Mouse (Mus musculus): ENCODE data around the gene E2f6. TPM values are rescaled to one million over a fixed set of nuclear protein-coding genes. Genes with fewer than 3 reads are reported as not detected.
A peak's percentile ranks its signal among the peaks of the same experiment; 100 is the strongest.

The E2f6 gene
- polyA plus RNA-seq, 1 experiment from 2014 or later = 42.6 TPM

DNA sequence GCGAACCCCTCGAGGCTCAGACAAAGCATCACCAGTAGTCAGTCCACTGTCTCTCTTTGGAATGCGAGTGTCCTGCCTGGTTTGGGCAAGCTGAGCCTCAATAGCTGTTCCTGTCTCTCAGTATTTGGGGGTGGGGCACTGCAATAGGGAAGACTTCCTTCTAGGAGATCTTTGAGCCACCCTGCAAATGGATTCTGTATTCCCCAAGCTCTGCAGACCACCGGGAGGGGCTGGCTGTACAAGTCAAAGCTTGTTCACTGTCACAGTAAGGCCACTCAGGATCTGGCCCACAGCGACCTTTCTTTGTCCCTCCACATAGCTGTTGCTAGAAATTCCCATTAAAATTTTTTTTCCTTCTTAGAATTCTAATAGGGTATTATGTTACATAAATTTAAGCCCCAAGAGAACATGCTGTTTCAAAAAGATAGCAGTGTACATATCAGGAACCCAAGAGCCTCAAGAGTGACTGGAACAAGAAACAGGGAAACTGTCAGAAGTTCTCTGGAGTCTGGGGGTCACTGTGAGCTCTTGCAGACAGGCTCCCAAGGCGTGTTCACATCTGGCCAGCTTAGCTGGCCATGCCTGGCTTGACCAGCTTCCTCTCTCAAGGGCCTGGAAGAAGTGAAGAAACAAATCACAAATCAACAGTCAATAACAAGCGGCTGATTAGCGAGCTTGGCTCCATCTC, 58.5 kb downstream of the E2f6 start:
- no peak for ATAC-seq (ENCODE audit: insufficient number of reproducible peaks, low FRiP score, low TSS enrichment, low read depth)
- 54% methylated on average over 8 of the region's 8 CpGs for WGBS
- H3K27ac ChIP-seq = peak overlapping the region; percentile 88
- H3K4me2 ChIP-seq = no peak overlapping the region
- no peaks in the 10 kb centered on the region for H3K9me3 ChIP-seq
- no peak overlapping the region for H3K4me3 ChIP-seq
- peaks cover 39% of the 10 kb centered on the region for H3K4me1 ChIP-seq
- no peaks in the 10 kb centered on the region for H3K36me3 ChIP-seq
- no peak overlapping the region for H3K9ac ChIP-seq
- H3K27me3 ChIP-seq = no peaks in the 10 kb centered on the region

GRCm38 (mm10) chr12:16869870-16870404, 59.2 kb downstream of the E2f6 start:
- H3K4me1 ChIP-seq = peaks cover 43% of the 10 kb centered on the region
- no peak overlapping the region for H3K9ac ChIP-seq
- no peak overlapping the region for H3K4me3 ChIP-seq
- no peaks in the 10 kb centered on the region for H3K27me3 ChIP-seq
- H3K9me3 ChIP-seq = no peaks in the 10 kb centered on the region
- H3K4me2 ChIP-seq = no peak overlapping the region
- 38% methylated on average over 9 of the region's 9 CpGs for WGBS
- ATAC-seq (ENCODE audit: insufficient number of reproducible peaks, low FRiP score, low TSS enrichment, low read depth) = no peak; the same call in 1 of the 2 replicates
- H3K27ac ChIP-seq = peak overlapping the region; percentile 88
- H3K36me3 ChIP-seq = no peaks in the 10 kb centered on the region

- no peaks in the 10 kb centered on the region for H3K36me3 ChIP-seq
- ATAC-seq (ENCODE audit: insufficient number of reproducible peaks, low FRiP score, low TSS enrichment, low read depth) = peak; percentile 82
- H3K4me2 ChIP-seq = no peak overlapping the region
- no peak overlapping the region for H3K4me3 ChIP-seq
- WGBS = 29% methylated on average over 8 of the region's 8 CpGs
- H3K27ac ChIP-seq = peak overlapping the region; percentile 88
- no peaks in the 10 kb centered on the region for H3K27me3 ChIP-seq
- no peaks in the 10 kb centered on the region for H3K9me3 ChIP-seq
- peaks cover 47% of the 10 kb centered on the region for H3K4me1 ChIP-seq
- H3K9ac ChIP-seq = no peak overlapping the region
Observed at GRCm38 (mm10) chr12:16870405-16871068, 59.8 kb downstream of the E2f6 start.

DNA sequence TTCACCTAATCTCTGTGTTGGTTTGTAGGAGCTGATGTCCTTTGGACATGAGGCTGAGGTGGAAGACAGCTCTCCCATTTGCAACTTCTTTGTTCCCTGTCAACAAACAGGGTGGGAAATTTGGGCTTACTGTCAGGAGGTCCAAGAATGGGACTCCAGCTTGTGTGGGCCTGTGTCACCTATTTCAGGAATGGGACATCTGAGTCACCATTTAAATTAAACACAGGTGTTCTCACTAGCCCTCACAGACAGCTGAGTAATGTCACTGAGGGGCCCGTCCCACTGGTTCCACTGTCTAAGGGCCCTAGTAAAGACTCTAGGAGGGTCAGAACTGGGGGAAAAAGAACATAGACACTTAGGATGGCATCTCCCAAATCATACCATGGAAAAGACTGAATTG, 61.2 kb downstream of the E2f6 start:
- 68% methylated on average over 1 of the region's 1 CpGs for WGBS
- Histone ChIP-seq H3K9me3 (no peaks in the 10 kb centered on the region), H3K4me3 (no peak overlapping the region), H3K4me2 (no peak overlapping the region), H3K4me1 (peaks cover 50% of the 10 kb centered on the region), H3K9ac (no peak overlapping the region), H3K27ac (no peak overlapping the region), H3K27me3 (no peaks in the 10 kb centered on the region), H3K36me3 (no peaks in the 10 kb centered on the region)
- ATAC-seq (ENCODE audit: insufficient number of reproducible peaks, low FRiP score, low TSS enrichment, low read depth) = no peak

DNA sequence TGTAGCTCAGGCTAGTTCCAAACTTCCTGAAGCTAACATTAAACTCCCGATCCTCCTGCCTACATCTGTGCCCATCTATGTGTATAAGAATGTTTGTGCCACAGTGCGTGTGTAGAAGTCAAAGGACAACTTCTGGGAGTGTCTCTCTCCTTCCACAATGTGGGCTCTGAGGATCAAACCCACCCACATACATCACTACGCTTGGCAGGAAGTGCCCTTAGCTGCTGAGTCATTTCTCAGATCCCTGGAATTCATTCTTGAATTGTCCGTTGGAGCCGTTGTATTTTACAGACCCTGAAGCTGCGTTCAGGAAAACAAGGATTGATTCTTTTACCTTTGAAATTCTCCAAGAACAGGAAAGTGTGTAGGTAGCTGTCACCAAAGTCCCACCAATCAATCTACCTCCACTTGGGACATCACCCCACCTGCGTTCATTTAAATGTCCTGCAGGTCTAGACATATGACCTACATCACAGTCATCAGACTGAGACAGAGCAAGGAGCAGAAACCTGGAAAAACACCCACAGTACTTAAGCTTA, 62.2 kb downstream of the E2f6 start:
- no peak for ATAC-seq (ENCODE audit: insufficient number of reproducible peaks, low FRiP score, low TSS enrichment, low read depth)
- H3K9ac ChIP-seq = no peak overlapping the region
- H3K4me2 ChIP-seq = no peak overlapping the region
- H3K4me1 ChIP-seq = peaks cover 52% of the 10 kb centered on the region
- no peaks in the 10 kb centered on the region for H3K9me3 ChIP-seq
- 50% methylated on average over 7 of the region's 7 CpGs for WGBS
- H3K27me3 ChIP-seq = no peaks in the 10 kb centered on the region
- no peak overlapping the region for H3K4me3 ChIP-seq
- H3K27ac ChIP-seq = no peak overlapping the region
- H3K36me3 ChIP-seq = no peaks in the 10 kb centered on the region

DNA sequence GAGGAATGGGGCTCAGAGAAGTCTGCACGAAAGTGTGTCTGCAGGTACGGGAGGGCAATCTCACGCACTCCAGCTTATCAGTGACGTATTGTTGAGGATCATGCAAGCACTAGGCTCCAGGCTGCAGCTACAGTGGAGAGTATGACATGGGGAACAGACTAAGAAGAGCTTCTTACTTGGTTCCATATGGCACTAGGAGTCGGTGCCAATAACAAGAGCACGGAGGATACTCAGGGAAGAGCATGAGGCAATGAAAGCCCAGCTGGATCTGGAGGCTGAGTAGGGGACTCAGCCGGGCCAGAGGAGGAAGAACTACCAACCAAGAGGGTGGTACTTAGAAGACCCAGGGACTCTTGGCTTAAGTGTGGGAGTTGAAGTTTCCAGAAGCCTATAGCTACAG, 62.8 kb downstream of the E2f6 start:
- Histone ChIP-seq H3K4me1 (peaks cover 51% of the 10 kb centered on the region), H3K36me3 (no peaks in the 10 kb centered on the region), H3K27me3 (no peaks in the 10 kb centered on the region), H3K4me3 (no peak overlapping the region), H3K9ac (no peak overlapping the region), H3K27ac (no peak overlapping the region), H3K4me2 (no peak overlapping the region), H3K9me3 (no peaks in the 10 kb centered on the region)
- no peak for ATAC-seq (ENCODE audit: insufficient number of reproducible peaks, low FRiP score, low TSS enrichment, low read depth)
- WGBS = 75% methylated on average over 7 of the region's 7 CpGs

DNA sequence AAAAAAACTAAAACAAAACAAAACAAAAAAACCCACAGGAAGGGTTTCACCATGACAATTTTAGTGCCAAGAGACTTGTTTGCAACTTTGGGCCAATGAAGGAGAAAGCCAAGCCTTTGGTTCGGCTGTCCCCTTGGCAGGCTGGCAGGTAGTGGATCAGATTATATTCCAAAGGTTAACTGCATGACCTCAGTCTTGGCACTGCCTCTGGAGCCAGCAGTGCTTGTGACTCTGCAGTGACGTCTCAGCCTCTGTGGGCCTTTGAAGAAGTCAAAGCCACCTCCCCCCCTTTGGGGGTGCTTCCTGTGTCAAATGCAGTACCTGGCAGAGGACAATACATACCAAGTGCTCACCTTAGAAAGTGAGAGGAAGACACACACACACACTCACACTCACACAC, 63.3 kb downstream of the E2f6 start:
- Histone ChIP-seq H3K9ac (no peak overlapping the region), H3K4me2 (no peak overlapping the region), H3K27ac (no peak overlapping the region), H3K36me3 (no peaks in the 10 kb centered on the region), H3K27me3 (no peaks in the 10 kb centered on the region), H3K4me3 (no peak overlapping the region), H3K4me1 (peaks cover 46% of the 10 kb centered on the region), H3K9me3 (no peaks in the 10 kb centered on the region)
- ATAC-seq (ENCODE audit: insufficient number of reproducible peaks, low FRiP score, low TSS enrichment, low read depth) = no peak
- WGBS = 42% methylated on average over 2 of the region's 2 CpGs

- Histone ChIP-seq H3K27me3 (no peaks in the 10 kb centered on the region), H3K9ac (no peak overlapping the region), H3K27ac (no peak overlapping the region), H3K4me1 (peaks cover 37% of the 10 kb centered on the region), H3K4me2 (no peak overlapping the region), H3K36me3 (no peaks in the 10 kb centered on the region), H3K9me3 (no peaks in the 10 kb centered on the region), H3K4me3 (no peak overlapping the region)
- ATAC-seq (ENCODE audit: insufficient number of reproducible peaks, low FRiP score, low TSS enrichment, low read depth) = 0 out of 2 replicates have a peak, but pooled peaks have one; percentile 24
- WGBS = 31% methylated on average over 4 of the region's 4 CpGs
Observed at GRCm38 (mm10) chr12:16875269-16875668, 64.5 kb downstream of the E2f6 start.

DNA sequence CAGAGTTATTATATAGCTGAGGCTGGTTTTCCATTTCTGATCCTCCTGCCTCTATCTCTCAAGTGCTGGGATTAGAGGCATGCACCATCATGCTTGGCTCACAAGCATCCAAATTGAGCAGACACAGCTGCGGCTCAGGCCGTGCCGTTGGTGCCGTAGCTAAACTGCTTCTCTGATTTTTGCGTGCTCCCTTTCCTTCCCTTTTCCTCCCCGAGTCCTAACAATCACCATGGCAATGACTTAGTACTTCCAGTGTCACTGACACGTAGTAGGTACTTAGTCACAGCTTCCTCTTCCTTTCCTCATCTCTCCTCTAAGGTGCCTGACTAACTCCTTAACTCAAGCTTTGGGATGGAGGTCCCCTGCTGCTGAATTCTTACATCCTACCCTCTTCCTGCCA, 64.9 kb downstream of the E2f6 start:
- Histone ChIP-seq H3K27me3 (no peaks in the 10 kb centered on the region), H3K4me2 (no peak overlapping the region), H3K9me3 (no peaks in the 10 kb centered on the region), H3K9ac (no peak overlapping the region), H3K36me3 (no peaks in the 10 kb centered on the region), H3K4me3 (no peak overlapping the region), H3K27ac (no peak overlapping the region), H3K4me1 (peaks cover 33% of the 10 kb centered on the region)
- 58% methylated on average over 7 of the region's 7 CpGs for WGBS
- no peak for ATAC-seq (ENCODE audit: insufficient number of reproducible peaks, low FRiP score, low TSS enrichment, low read depth)

GRCm38 (mm10) chr12:16876667-16877066, 65.9 kb downstream of the E2f6 start:
- Histone ChIP-seq H3K9ac (no peak overlapping the region), H3K27me3 (no peaks in the 10 kb centered on the region), H3K4me1 (peaks cover 28% of the 10 kb centered on the region), H3K4me3 (no peak overlapping the region), H3K36me3 (no peaks in the 10 kb centered on the region), H3K27ac (no peak overlapping the region), H3K4me2 (no peak overlapping the region), H3K9me3 (no peaks in the 10 kb centered on the region)
- WGBS = 61% methylated on average over 3 of the region's 3 CpGs
- no peak for ATAC-seq (ENCODE audit: insufficient number of reproducible peaks, low FRiP score, low TSS enrichment, low read depth)

DNA sequence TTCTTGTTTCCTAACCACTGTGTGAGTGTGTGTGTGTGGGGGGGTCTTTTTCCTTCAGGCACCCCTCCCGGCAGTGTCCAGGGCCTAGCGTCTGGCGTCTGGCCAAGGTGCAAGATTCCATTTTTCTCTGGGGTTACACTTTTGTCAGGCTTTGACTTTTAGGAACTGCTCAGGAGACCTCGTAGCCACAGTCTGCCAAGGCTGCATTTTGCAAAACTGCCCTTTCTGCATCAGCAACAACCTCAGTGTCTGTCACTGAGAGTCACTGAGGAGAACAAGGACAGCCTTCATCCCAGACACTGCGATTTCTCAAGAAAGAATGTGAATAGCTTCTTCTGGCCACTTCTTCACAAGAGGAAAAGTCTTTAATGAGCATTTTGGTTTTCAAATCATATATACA, 66.4 kb downstream of the E2f6 start:
- H3K9ac ChIP-seq = no peak overlapping the region
- H3K4me3 ChIP-seq = no peak overlapping the region
- no peaks in the 10 kb centered on the region for H3K9me3 ChIP-seq
- no peaks in the 10 kb centered on the region for H3K27me3 ChIP-seq
- ATAC-seq (ENCODE audit: insufficient number of reproducible peaks, low FRiP score, low TSS enrichment, low read depth) = no peak
- 54% methylated on average over 5 of the region's 5 CpGs for WGBS
- peak overlapping the region; percentile 50; the same call in 1 of the 2 replicates for H3K27ac ChIP-seq
- no peaks in the 10 kb centered on the region for H3K36me3 ChIP-seq
- no peak overlapping the region for H3K4me2 ChIP-seq
- H3K4me1 ChIP-seq = peaks cover 28% of the 10 kb centered on the region

- Histone ChIP-seq H3K36me3 (no peaks in the 10 kb centered on the region), H3K4me2 (no peak overlapping the region), H3K27me3 (no peaks in the 10 kb centered on the region), H3K4me1 (peaks cover 28% of the 10 kb centered on the region), H3K27ac (no peak overlapping the region), H3K4me3 (no peak overlapping the region), H3K9ac (no peak overlapping the region), H3K9me3 (no peaks in the 10 kb centered on the region)
- ATAC-seq (ENCODE audit: insufficient number of reproducible peaks, low FRiP score, low TSS enrichment, low read depth) = no peak
- 38% methylated on average over 1 of the region's 1 CpGs for WGBS
Observed at GRCm38 (mm10) chr12:16877679-16878078, 66.9 kb downstream of the E2f6 start.
